Mouse (Mus musculus): ENCODE measurements around the gene Fam169b. TPM values are rescaled to one million over a fixed set of nuclear protein-coding genes. Genes with fewer than 3 reads are reported as not detected.

Fam169b gene
- polyA plus RNA-seq, 1 experiment from 2014 or later, result 0.41 TPM

DNA sequence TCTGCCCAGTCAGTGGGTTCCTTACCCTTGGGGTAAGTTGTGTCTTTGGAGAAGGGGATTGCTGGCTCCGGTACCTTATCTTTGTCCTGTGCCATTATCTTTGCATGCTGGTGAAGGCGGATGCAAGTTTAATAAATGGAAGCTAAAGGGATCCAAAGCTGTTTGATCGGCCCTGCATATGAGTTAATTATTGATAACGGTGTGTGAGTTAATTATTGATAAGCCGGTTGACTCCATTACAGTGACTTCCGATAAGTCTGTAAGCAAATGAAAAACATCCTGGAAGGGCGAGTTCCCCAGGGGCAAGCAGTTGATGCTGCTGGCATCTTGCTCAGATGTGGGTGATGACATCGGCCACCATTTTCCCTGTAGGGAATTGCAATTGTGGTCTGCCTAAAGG, 33.1 kb downstream of the Fam169b start:
- Histone ChIP-seq H3K27me3 (replicated peaks) (0 out of 2 replicates have a peak, but pooled peaks cover 3% of the 10 kb centered on the region), H3K9me3 (no peaks in the 10 kb centered on the region), H3K4me1 (peaks cover 13% of the 10 kb centered on the region; the same call in 1 of the 2 replicates), H3K4me2 (no peak overlapping the region), H3K4me3 (no peak overlapping the region), H3K27ac (replicated peaks) (no peak overlapping the region), H3K9ac (no peak overlapping the region), H3K36me3 (no peaks in the 10 kb centered on the region)
- WGBS, result 82% methylated on average over 8 of the region's 8 CpGs
- ATAC-seq (ENCODE audit: extremely low read depth, insufficient number of reproducible peaks, low FRiP score, low TSS enrichment), result no peak

DNA sequence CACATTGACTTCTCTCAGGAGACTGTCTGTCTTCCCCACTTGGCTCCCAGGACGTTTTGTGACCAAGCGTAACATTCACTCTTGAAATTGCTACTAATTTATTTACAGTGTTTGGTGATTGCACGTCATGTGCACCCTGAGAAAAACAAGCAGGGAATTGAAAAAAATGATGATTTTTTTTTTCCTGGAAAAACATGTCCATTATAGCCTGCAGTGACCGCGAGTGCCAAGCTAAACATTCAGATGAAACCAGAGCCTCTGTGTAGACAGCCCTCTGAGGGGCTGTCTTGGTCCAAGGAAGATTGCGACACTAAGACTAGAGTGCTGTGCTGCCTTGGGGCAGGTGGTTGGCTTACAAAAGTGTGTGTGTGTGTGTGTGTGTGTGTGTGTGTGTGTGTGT, 37.8 kb downstream of the Fam169b start:
- ATAC-seq (ENCODE audit: extremely low read depth, insufficient number of reproducible peaks, low FRiP score, low TSS enrichment), result no peak
- Histone ChIP-seq H3K27me3 (replicated peaks) (0 out of 2 replicates have a peak, but pooled peaks cover 3% of the 10 kb centered on the region), H3K9me3 (no peaks in the 10 kb centered on the region), H3K4me1 (peaks cover 18% of the 10 kb centered on the region), H3K36me3 (no peaks in the 10 kb centered on the region), H3K4me2 (no peak overlapping the region), H3K27ac (replicated peaks) (no peak overlapping the region), H3K4me3 (no peak overlapping the region), H3K9ac (no peak overlapping the region)
- whole genome bisulfite sequencing, result 53% methylated on average over 6 of the region's 6 CpGs

DNA sequence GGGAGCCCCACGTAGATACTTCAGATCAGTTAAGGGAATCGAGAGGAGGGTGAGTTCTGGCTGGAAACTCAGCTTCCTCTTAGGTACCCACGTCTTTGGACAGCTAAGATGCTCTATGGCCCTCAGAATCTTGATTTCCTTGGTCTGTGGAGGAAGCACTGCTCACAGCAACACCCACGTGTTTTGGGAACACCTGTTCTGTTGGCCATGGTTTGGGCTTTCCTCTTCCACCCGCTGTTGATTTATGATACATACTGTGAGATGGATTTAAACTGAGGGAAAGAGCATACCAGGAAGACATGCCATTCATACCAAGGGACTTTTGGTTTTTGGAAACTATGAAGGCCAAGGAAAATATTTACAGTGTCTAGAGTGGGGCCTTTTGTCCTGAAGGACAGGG, 38.8 kb downstream of the Fam169b start:
- H3K9me3 ChIP-seq, result no peaks in the 10 kb centered on the region
- peaks cover 18% of the 10 kb centered on the region for H3K4me1 ChIP-seq
- no peaks in the 10 kb centered on the region for H3K36me3 ChIP-seq
- H3K4me3 ChIP-seq, result no peak overlapping the region
- no peak overlapping the region for H3K9ac ChIP-seq
- ATAC-seq (ENCODE audit: extremely low read depth, insufficient number of reproducible peaks, low FRiP score, low TSS enrichment), result no peak
- H3K27ac ChIP-seq (replicated peaks), result no peak overlapping the region
- 74% methylated on average over 5 of the region's 5 CpGs for WGBS
- H3K27me3 ChIP-seq (replicated peaks), result 0 out of 2 replicates have a peak, but pooled peaks cover 3% of the 10 kb centered on the region
- no peak overlapping the region for H3K4me2 ChIP-seq

DNA sequence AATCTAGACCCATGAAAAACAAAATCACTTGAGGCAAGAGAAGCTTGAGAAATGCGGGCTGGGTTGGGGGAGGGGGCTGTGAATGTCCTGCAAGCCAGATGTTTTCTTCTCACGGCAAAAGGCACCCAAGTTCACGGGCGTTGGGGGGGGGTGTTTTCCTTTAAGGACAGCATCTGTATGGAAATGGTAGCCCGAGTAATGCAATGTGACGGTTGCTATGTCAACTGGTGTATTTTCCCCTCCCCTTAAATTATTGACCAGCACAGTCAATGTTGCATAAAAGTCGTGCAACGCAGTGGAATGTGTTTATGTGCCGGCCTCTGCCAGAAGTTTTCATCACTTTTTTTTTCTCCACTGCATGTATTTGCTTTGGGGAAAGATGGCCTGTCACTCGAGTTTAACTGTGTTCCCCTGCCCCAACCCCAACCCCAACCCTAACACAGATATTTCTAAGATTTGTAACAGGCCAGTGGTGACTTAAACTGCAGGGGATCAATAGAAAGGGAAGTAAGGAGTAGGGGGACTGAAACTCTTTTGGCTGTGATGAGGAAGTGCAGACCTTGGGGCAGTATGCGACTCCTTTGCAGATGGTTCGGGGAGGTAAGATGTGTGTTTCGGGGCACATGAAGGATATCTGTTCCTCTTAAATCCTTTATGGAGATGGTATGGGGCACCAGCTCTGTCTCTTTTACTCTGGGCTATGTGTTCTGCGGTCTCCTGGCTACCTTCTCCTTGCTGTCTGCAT, 39.6 kb downstream of the Fam169b start:
- H3K9ac ChIP-seq, result no peak overlapping the region
- H3K4me1 ChIP-seq, result peaks cover 18% of the 10 kb centered on the region
- no peak overlapping the region for H3K27ac ChIP-seq (replicated peaks)
- H3K9me3 ChIP-seq, result no peaks in the 10 kb centered on the region
- H3K4me3 ChIP-seq, result no peak overlapping the region
- ATAC-seq (ENCODE audit: extremely low read depth, insufficient number of reproducible peaks, low FRiP score, low TSS enrichment), result no peak
- H3K36me3 ChIP-seq, result no peaks in the 10 kb centered on the region
- H3K27me3 ChIP-seq (replicated peaks), result 0 out of 2 replicates have a peak, but pooled peaks cover 3% of the 10 kb centered on the region
- 61% methylated on average over 14 of the region's 14 CpGs for WGBS
- no peak overlapping the region for H3K4me2 ChIP-seq

DNA sequence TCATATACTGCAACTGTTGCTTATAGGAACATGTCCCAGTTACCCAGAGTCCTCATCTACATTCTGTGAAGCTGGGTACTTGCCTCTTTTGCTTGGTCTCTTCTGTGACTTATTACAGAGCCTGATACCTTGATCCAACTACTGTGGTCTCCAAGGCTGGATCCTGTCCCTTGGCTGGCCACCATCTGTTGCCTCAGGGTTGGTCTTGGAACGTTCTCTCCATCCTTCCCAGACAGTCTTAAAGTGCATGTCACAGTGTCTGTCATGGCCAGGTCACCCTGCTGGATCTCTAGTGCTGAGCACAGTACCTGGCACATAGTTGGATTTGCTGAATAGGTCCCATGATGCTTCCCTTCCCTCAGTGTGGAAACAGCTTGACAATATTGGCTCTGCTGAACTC, 40.6 kb downstream of the Fam169b start:
- Histone ChIP-seq H3K9me3 (no peaks in the 10 kb centered on the region), H3K4me2 (no peak overlapping the region), H3K9ac (no peak overlapping the region), H3K4me3 (no peak overlapping the region), H3K4me1 (peaks cover 18% of the 10 kb centered on the region), H3K27ac (replicated peaks) (no peak overlapping the region), H3K36me3 (no peaks in the 10 kb centered on the region), H3K27me3 (replicated peaks) (0 out of 2 replicates have a peak, but pooled peaks cover 3% of the 10 kb centered on the region)
- no peak for ATAC-seq (ENCODE audit: extremely low read depth, insufficient number of reproducible peaks, low FRiP score, low TSS enrichment)
- 76% methylated on average over 1 of the region's 1 CpGs for WGBS

DNA sequence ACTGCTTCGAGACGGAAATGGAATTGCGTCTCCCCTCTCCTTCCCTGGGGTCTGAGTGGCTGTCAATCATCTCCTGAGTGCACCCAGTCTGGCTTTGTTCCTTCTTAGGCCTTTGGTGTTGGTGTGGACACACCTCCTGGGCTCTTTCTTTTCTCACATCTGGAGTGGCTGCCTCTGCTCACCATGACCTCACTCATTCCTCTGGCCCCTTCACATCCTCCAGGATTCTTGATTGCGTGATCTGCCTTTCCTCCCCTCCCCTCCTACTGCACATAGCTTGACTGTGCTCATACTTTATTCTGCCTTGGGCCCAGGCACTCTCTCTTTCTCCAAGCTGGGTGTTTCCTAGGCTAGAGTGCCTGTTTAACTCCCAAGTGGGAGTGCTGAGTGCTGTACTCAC, 41.4 kb downstream of the Fam169b start:
- peaks cover 18% of the 10 kb centered on the region for H3K4me1 ChIP-seq
- H3K9me3 ChIP-seq, result no peaks in the 10 kb centered on the region
- H3K4me2 ChIP-seq, result no peak overlapping the region
- no peak overlapping the region for H3K4me3 ChIP-seq
- no peaks in the 10 kb centered on the region for H3K36me3 ChIP-seq
- H3K27ac ChIP-seq (replicated peaks), result no peak overlapping the region
- H3K27me3 ChIP-seq (replicated peaks), result 0 out of 2 replicates have a peak, but pooled peaks cover 3% of the 10 kb centered on the region
- ATAC-seq (ENCODE audit: extremely low read depth, insufficient number of reproducible peaks, low FRiP score, low TSS enrichment), result no peak
- WGBS, result 55% methylated on average over 4 of the region's 4 CpGs
- no peak overlapping the region for H3K9ac ChIP-seq

DNA sequence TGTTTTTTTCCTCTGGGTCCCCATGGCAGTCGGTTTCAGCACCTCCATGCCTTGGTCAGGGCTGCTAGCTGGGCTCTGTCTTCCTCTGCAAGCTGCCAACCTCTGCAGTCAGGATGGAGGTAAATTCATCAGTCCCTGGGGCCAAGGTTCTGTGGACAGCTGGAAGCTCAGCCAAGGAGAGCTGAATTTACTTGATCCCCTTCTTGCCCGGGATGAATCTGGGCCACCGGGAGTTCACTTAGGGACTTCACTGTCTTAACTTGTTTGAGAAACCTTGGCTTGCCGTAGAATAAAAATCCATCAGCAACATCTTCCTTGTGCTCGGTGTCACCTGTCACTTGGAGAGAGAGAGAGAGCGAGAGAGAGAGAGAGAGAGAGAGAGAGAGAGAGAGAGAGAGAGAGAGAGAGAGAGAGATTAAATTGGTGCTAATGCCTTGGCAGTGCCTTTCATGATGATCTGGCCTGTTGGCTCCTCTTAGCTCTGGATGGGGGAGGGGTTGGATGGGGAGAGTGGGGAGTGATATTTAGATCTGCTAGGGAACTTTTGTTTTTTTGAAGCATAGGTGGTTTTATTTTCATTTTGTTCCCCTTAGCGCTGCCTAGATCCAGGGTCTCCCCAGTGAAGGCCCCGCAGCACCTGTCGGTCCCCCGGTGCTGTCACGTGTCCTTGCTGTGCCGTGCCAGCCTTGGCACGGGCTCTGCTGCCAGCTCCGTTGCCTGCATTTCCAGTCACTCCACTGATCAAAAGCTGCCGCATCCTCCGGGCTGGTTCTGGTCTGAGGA, 44.6 kb downstream of the Fam169b start:
- Histone ChIP-seq H3K36me3 (no peaks in the 10 kb centered on the region), H3K4me2 (no peak overlapping the region), H3K9me3 (no peaks in the 10 kb centered on the region), H3K4me3 (no peak overlapping the region), H3K9ac (no peak overlapping the region), H3K4me1 (peaks cover 8% of the 10 kb centered on the region; the same call in 1 of the 2 replicates), H3K27me3 (replicated peaks) (no peaks in the 10 kb centered on the region), H3K27ac (replicated peaks) (no peak overlapping the region)
- 78% methylated on average over 16 of the region's 16 CpGs for WGBS
- no peak for ATAC-seq (ENCODE audit: extremely low read depth, insufficient number of reproducible peaks, low FRiP score, low TSS enrichment)

DNA sequence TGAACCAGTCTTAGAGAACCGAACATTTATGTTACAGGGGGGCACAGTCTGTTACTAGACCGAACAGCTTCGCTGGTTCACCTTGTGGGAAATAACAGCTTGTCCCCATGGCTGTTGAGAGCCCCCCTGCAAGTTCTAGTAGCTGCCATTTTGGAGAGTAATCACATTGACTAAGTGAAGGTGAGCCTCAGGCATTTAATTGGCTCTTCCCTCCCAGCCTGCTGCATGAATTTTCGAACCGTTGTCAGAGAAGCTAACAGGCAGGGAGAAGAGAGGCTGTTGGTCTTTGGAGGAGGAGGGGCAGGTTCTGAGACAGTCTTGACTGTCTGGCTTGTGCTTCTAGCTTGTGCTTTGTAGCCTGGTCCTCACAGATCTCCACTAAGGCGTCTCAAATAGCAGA, 45.3 kb downstream of the Fam169b start:
- no peak overlapping the region for H3K4me2 ChIP-seq
- no peaks in the 10 kb centered on the region for H3K9me3 ChIP-seq
- H3K27ac ChIP-seq (replicated peaks), result no peak overlapping the region
- H3K27me3 ChIP-seq (replicated peaks), result no peaks in the 10 kb centered on the region
- H3K4me1 ChIP-seq, result peaks cover 8% of the 10 kb centered on the region; the same call in 1 of the 2 replicates
- H3K9ac ChIP-seq, result no peak overlapping the region
- no peak for ATAC-seq (ENCODE audit: extremely low read depth, insufficient number of reproducible peaks, low FRiP score, low TSS enrichment)
- H3K4me3 ChIP-seq, result no peak overlapping the region
- whole genome bisulfite sequencing, result 57% methylated on average over 6 of the region's 6 CpGs
- H3K36me3 ChIP-seq, result no peaks in the 10 kb centered on the region

DNA sequence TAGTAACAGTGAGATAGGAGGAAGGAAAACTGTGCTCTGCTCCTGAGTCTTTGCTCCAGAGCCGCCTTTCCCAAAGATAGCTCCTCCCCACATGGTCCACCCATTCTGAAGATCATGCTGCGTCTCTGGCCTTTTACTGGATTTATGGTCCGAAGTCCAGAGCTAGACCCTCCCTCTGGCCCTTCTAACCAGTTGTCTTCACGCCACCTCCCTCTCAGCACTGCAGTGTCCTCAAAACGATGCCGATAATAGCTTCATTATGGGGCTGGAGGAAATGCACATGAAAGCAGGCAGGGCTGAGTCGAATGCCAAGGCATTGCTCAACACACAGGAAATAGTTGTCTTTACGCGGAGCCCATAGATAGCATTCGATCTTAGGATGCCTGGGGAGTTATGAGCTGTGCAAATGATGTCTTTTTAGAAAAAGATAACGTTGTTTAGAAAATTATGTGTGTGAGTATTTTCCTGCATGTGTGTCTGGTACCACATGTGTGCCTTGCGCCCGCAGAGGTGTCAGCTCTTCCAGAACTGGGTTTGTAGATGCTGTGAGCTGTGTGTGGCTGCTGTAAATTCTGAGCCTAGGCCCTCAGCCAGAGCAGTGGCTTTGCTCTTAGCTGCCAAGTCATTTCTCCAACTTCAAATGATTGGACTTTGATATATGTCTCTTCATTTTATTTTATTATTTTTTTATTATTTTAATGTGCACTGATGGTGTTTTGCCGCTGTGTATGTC, 46.6 kb downstream of the Fam169b start:
- WGBS, result 58% methylated on average over 14 of the region's 14 CpGs
- Histone ChIP-seq H3K36me3 (no peaks in the 10 kb centered on the region), H3K4me1 (peaks cover 3% of the 10 kb centered on the region; the same call in 1 of the 2 replicates), H3K4me3 (no peak overlapping the region), H3K9me3 (no peaks in the 10 kb centered on the region), H3K9ac (no peak overlapping the region), H3K27me3 (replicated peaks) (no peaks in the 10 kb centered on the region), H3K4me2 (peak overlapping the region; percentile 26), H3K27ac (replicated peaks) (no peak overlapping the region)
- ATAC-seq (ENCODE audit: extremely low read depth, insufficient number of reproducible peaks, low FRiP score, low TSS enrichment), result no peak

DNA sequence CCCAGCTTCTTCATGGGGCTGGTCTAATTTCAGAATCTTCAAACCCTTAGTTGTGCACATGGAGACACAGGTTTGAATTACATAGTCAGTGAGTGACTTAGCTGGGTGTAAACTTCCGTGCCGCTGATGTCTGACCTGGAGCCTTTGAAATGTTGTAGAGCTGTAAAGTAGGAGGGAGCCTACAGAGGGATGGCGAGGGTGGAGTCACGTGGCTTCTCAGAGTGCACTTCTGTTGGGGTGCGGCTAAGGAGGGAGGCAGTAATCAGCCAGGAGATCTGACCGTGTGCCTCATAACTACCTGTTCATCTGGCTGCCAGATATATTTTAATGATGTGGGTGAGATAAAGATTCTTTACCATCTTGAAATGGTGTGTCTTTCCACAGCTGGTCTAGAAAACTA, 49.4 kb downstream of the Fam169b start:
- Histone ChIP-seq H3K9me3 (no peaks in the 10 kb centered on the region), H3K9ac (no peak overlapping the region), H3K4me3 (no peak overlapping the region), H3K27ac (replicated peaks) (no peak overlapping the region), H3K27me3 (replicated peaks) (no peaks in the 10 kb centered on the region), H3K36me3 (no peaks in the 10 kb centered on the region), H3K4me1 (no peaks in the 10 kb centered on the region), H3K4me2 (no peak overlapping the region)
- WGBS, result 74% methylated on average over 6 of the region's 6 CpGs
- ATAC-seq (ENCODE audit: extremely low read depth, insufficient number of reproducible peaks, low FRiP score, low TSS enrichment), result no peak

DNA sequence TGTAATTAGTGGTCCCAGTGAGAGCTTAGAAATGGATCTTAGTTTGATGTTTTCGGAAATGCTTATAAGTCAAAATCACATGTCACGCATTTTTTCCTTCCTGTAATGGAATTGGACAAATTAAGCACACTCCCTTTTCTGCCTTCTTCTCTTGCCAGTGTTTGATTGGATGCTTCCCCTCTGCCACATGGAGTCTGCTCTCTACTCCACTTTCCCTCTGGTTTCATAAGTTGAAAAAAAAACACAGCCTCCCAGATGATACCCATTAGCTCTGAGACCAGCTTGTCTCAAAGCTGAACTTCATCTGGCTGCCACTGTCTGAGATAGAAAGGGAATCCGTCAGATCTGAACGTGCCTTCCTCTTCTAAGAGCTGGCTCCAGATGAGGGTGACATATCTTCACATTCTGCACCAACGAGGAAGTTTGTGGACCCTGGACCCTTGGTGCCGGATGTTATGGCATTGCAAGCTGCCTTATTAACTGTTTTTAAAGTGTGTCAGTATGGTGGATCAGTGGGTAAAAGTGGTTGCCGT, 52.6 kb downstream of the Fam169b start:
- no peak overlapping the region for H3K9ac ChIP-seq
- no peaks in the 10 kb centered on the region for H3K36me3 ChIP-seq
- no peaks in the 10 kb centered on the region for H3K27me3 ChIP-seq (replicated peaks)
- H3K27ac ChIP-seq (replicated peaks), result no peak overlapping the region
- H3K4me2 ChIP-seq, result no peak overlapping the region
- ATAC-seq (ENCODE audit: extremely low read depth, insufficient number of reproducible peaks, low FRiP score, low TSS enrichment), result no peak
- no peaks in the 10 kb centered on the region for H3K4me1 ChIP-seq
- 67% methylated on average over 7 of the region's 7 CpGs for WGBS
- H3K4me3 ChIP-seq, result no peak overlapping the region
- H3K9me3 ChIP-seq, result no peaks in the 10 kb centered on the region
